Mouse (Mus musculus): ENCODE data around the gene Gpr3. TPM values are rescaled to one million over a fixed set of nuclear protein-coding genes. Genes with fewer than 3 reads are reported as not detected.

The Gpr3 gene
- not detected for polyA plus RNA-seq (2017; shearing (Covaris generic))

- no peak for ATAC-seq
Observed at GRCm38 (mm10) chr4:133211751-133212561, at the start of gene Gpr3, which contains the start of gene Cd164l2. Gpr3 (minus strand) TSS chr4:133212536. Cd164l2 (plus strand) TSS chr4:133212131.

- ATAC-seq, result peak; percentile 71
Observed at GRCm38 (mm10) chr4:133261641-133262374, 49.5 kb upstream of the Gpr3 start.

- no peak for ATAC-seq
Observed at GRCm38 (mm10) chr4:133257798-133258408, 45.6 kb upstream of the Gpr3 start.

DNA sequence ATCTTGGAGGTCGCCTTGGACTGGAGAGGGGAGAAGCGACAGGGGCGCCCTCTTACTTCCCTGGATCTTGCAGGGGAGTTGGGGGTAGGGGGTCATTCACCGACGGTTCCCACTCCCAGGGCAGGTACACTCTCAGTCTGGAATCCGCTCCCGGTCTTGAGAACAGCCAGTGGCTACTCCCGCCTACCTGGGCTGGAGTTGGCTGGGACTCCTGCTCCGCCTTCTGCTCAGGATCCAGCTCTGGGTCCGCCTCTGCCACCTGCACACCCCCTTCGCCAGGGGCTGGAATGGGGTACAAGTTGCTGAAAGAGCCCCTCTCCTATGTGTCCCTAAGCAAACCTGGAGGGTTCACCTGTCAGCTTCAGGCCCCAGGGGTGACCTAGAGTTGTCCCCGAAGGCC lies 44.9 kb upstream of the Gpr3 start:
- ATAC-seq, result no peak

- ATAC-seq, result no peak
Observed at GRCm38 (mm10) chr4:133256820-133257219, 44.5 kb upstream of the Gpr3 start.

DNA sequence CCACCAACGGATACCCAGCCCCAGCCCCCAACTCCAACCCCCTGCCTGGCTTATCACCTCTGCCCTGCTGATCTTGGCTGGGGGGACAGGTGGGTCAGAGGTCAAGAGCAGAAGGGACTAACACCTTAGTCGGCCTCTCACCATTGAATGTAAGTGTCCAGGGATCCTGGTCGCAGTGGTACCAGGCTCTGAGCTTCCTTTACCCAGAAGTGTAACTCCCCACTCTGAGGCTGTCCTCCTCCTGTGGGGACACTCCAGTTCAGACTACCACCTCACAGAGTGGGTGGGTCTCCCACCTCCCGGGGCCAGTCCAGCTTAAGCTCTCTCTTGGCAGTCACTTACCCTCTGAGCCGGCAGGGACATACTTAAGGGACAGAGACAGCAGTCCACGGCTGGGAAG lies 43.1 kb upstream of the Gpr3 start:
- ATAC-seq, result no peak

- no peak for ATAC-seq
Observed at GRCm38 (mm10) chr4:133253412-133253811, 41.1 kb upstream of the Gpr3 start.

GRCm38 (mm10) chr4:133252089-133252488 lies 39.8 kb upstream of the Gpr3 start:
- no peak for ATAC-seq

DNA sequence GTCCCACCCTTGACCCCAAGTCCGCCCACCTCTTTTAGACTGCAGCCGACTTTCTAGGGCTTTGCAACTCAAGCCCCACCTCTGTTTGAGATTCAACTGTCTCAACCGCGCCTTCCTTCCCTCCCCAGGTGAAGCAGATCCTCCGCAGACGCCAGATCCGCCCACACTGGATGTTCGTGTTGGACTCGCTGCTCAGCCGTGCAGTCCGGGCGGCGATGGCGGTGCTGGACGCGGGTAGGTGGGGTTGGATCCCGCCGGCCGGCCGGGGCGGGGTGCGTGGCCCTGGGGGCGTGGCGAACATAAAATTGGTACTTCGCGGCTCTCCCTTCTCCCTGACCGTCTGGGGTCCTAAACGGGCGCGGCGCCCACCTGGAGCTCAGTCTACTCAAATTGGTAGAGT lies 38.9 kb upstream of the Gpr3 start:
- no peak for ATAC-seq

DNA sequence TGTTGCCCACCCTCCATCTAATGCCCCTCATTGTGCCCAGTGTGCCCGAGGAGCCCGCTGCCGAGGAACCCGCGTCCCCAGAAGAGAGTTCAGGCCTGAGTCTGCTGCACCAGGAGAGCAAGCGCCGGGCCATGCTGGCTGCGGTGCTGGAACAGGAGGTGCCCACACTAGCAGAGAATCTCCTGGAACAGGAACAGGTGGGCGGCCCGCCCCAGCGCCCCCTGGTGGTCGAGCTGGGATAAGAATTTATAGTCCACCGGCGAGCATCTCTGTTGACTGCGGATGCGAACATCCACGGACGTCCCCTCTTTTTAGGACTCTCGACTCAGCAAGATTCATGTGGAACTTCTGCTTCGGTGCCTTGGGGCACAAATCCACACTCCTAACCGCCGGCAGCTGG lies 38.3 kb upstream of the Gpr3 start:
- ATAC-seq, result peak; percentile 54

GRCm38 (mm10) chr4:133247806-133248449 lies 35.6 kb upstream of the Gpr3 start:
- ATAC-seq, result no peak

DNA sequence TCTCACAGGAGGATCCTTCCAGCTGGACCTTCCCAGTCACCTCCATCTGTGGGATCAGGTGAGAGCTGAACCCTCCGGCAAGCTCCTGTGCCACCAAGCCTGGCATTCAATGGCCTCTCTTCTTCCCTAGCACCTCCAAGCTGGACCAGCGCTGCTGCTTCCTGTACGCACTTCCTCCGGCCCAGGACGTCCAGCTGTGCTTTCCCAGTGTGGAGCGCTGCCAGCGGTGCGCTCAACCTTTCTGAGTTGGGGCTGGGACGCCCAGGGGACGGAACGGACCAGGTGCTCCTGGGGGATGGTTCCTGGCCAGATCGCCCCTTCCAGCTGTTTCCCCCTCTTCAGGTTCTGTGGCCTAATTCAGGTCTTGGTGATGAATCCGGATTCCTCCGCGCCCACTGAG lies 34.7 kb upstream of the Gpr3 start:
- no peak for ATAC-seq

DNA sequence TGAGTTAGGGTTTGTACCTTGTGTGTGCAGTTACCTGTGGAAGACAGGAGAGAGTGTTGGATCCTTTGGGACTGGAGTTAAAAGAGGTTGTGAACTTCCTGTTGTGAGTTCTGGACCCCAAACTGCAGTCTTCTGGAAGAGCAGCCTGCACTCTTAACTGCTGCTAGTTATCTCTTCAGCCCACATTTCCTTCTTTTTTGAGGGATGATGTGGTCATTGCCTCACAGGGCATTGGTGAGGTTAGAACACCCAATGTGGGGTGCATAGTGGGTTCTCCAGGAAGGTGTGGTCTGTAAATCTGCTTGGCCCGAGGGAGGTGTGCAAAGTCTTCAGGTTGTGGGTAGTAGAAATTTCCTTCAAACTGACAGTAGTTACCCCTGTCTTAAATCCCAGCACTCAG lies 32.0 kb upstream of the Gpr3 start:
- no peak for ATAC-seq

DNA sequence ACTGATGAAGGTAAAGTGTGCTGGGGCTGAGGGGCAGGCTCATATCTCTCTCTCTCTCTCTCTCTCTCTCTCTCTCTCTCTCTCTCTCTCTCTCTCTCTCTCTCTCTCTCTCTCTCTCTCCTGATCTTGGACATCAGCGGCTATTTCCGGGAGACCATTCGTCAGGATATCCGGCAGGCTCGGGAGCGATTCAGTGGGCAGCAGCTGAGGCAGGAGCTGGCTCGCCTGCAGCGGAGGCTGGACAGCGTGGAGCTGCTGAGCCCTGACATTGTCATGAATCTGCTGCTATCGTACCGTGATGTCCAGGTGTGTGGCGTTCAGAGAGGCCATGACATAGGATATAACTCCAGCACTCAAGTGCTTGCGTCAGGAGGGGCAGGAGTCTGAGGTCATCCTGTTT lies 31.2 kb upstream of the Gpr3 start:
- ATAC-seq, result no peak

DNA sequence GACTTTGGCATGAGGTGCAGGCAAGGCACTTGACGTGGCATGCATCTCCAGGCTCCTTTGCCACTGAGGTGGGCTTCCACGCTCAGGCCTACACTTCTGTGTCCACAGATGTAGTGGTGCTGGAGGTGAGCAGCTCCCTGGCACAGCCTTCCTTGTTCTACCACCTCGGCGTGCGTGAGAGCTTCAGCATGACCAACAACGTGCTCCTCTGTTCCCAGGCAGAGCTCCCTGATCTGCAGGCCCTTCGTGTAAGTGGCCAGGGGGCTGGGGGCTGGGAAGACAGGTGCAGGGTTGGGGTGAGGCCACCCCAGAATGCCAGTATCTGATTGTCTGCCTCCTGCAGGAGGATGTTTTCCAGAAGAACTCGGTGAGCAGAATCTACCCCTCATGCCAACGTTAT lies 30.4 kb upstream of the Gpr3 start:
- ATAC-seq, result no peak

GRCm38 (mm10) chr4:133241910-133242309 lies 29.6 kb upstream of the Gpr3 start:
- ATAC-seq, result no peak

DNA sequence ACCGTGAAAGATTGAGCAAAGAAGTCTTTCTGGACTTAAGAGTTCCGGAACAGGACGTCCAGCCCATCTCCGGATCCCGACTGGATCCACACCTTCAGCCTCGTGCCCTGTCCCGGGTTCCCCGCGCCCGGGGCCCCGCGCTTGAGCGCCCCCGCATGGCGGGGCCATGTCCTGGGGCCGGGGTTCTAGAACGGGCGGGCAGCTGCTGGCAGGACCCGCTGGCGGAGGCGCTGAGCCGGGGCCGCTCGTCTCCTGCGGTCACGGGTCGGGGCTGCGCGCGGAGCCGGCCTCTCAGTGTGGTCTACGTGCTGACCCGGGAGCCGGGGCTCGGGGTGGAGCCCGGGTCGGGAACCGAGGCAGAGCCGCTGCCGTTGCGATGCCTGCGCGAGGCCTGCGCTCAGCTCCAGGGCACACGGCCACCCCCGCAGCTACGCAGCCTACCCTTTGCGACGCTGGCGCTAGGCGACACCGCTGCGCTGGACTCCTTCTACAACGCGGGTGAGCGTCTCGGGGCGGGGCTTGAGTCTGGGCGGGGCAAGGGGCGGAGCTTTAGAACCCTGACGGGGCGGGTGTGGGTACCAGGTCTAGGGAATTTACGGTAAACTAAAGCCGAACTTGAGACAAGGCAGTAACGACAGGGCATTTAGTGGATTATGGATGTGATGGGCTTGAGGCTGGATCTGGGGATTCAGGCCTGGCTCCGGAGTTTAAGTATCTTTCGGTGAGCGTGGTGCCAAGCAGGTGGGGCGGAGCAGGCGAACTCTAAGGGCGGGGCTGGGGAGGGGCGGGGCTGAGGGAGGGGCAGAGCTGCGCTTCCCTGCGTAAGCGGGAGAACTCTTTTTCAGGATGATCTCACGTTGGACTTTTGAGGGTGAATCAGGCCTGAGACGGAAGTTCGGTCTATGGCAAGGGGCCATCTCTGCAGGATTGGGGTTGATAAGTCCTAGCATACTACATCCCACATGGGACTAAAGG lies 28.9 kb upstream of the Gpr3 start:
- ATAC-seq, result peak; percentile 87

DNA sequence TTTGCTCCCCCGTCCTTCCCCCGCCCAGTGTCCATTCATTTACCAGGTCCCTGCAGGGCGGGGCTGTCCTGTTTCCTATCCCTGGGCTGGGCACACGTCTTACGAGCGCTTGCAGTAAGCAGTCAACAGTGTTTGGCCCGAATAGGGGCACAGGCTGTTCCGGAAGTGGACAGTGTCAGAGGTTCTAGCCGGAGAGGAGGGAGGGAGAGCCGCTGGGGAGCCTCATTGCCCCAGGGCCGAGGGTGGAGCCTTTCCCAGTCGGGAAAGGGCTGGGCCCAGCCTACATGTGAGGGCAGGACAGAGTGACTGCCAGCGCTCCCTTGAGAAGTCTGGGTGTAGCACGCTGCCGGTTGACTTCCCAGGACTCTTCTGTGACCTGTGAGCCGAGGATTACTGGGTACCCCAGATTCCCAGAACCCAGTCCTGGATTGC lies 28.2 kb upstream of the Gpr3 start, which contains the start of gene Map3k6:
Map3k6 (plus strand) TSS at position 329 of the 432 bp plus-strand sequence.
- no peak for ATAC-seq

DNA sequence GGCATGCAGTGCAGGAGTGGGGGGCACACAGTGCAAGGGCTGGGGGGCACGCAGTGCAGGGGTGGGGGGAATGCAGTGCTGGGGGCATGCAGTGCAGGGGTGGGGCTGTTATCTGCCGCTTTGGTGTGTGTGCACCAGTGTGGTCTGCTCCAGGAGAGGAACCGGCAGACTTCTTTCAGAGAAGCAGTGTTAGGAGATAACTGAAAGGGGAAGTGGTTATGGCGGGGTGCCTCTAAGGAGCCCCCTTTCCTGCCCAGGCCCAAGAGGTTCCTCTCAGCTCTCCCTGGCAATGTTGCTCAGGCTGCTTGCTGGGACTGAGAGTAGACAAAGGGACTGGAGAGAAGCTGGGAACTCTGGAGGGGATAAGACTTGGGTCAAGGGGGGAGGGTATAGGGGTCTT lies 25.6 kb upstream of the Gpr3 start:
- ATAC-seq, result no peak

DNA sequence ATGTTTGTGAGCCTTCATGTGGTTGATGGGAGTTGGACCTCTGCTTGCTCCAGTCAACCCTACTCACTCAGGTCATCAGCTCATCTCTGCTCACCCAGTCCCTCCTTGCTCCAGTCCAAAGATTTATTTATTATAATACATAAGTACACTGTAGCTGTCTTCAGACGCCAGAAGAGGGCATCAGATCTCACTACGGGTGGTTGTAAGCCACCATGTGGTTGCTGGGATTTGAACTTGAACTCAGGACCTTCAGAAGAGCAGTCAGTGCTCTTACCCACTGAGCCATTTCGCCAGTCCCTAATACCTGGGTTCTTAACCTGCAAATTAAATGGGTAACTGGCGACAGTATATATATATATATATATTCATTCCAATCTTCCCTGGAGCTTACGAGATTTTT lies 23.1 kb upstream of the Gpr3 start:
- no peak for ATAC-seq

DNA sequence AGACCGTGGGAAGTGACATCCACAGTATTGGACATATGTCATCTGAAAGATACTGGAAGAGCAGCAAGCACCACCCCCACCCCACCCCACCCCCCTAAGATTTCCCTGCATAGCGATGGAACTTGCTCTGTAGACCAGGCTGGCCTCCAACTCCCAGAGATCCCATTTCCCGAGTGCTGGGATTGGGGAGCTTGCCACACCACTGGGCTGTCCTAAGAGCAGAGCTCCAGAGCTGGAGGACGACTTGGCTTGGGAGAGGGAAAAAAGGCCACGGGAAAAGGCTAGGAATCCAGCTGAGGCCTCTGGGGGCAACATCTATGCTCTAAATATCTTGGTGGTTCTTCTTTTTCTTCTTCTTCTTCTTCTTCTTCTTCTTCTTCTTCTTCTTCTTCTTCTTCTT lies 22.4 kb upstream of the Gpr3 start:
- no peak for ATAC-seq
